Mouse (Mus musculus) lung, adult 2 months (tissue): ENCODE results near the gene Rbm45. TPM values are rescaled to one million over a fixed set of nuclear protein-coding genes. Genes with fewer than 3 reads are reported as not detected.
A peak's percentile ranks its signal among the peaks of the same experiment; 100 is the strongest.

Source experiments
- DNase-seq: peaks from one replicate; pipeline ENCODE4 v3.0.0; 2022
- H3K4me1 ChIP-seq: fragments of 200-500 bp; 2 replicates; pipeline ENCODE4 v1.6.1; 2011; ENCODE audit warnings: low read length; ENCODE audit not compliant: control insufficient read depth, insufficient read depth
- H3K4me3 ChIP-seq: fragments of 200-500 bp; replicated peaks from 2 replicates; pipeline ENCODE3; 2011; ENCODE audit warnings: low read depth, mild to moderate bottlenecking, control low read depth, low read length; ENCODE audit errors: extremely low read depth
- CTCF ChIP-seq: fragments of 200-500 bp; IDR thresholded peaks from 2 replicates; pipeline ENCODE4 v1.5.1; 2011; ENCODE audit warnings: mild to moderate bottlenecking, low read length, control low read depth; ENCODE audit not compliant: insufficient read depth
- POLR2A ChIP-seq: fragments of 200-500 bp; IDR thresholded peaks from 2 replicates; pipeline ENCODE4 v1.6.1; 2011; ENCODE audit warnings: low read depth, mild to moderate bottlenecking, control low read depth, low read length, borderline replicate concordance; ENCODE audit errors: extremely low read depth
- WGBS: fragments of 180-500 bp; shearing (Covaris S2); methylation state at CpG from one replicate; pipeline ENCODE4 v1.1.7; 2018; 5-methylcytosine and 5-hydroxymethylcytosine counted together
- polyA plus RNA-seq: library from polyadenylated mRNA; depleted of rRNA; stranded (reverse); fragments of >200 nt; gene quantifications from 2 replicates; pipeline ENCODE4 v1.2.3, GENCODE M21; 2012

The Rbm45 gene
- polyA plus RNA-seq, 1 experiment, result 12.0 TPM

- peak; percentile 8 for DNase-seq
- TF ChIP-seq CTCF (no peak), POLR2A (no peak)
- H3K4me3 ChIP-seq, result no peak within 1 kb of the TSS
These were observed 31.3 kb upstream of the Rbm45 start, which contains the start of gene Pde11a for GRCm38 (mm10) chr2:76338215-76339156. TSS of gene Pde11a (minus strand) at chr2:76338774.

GRCm38 (mm10) chr2:76342146-76342545 is 27.6 kb upstream of the Rbm45 start:
- Histone ChIP-seq H3K4me1 (no peaks in the 10 kb centered on the region), H3K4me3 (no peak overlapping the region)
- 81% methylated on average over 9 of the region's 9 CpGs for WGBS
- TF ChIP-seq POLR2A, result no peak
- no peak for TF ChIP-seq CTCF
- DNase-seq, result no peak

More at GRCm38 (mm10) chr2:76338215-76339156, 31.3 kb upstream of the Rbm45 start, which contains the start of gene Pde11a:
- WGBS, result 16% methylated on average over 41 of the region's 41 CpGs
- no peaks in the 10 kb centered on the region for H3K4me1 ChIP-seq

- Histone ChIP-seq H3K4me3 (no peak overlapping the region), H3K4me1 (no peaks in the 10 kb centered on the region)
- DNase-seq, result no peak
- TF ChIP-seq POLR2A (no peak), CTCF (no peak)
- 75% methylated on average over 6 of the region's 6 CpGs for WGBS
These were observed 21.9 kb upstream of the Rbm45 start for GRCm38 (mm10) chr2:76347839-76348238.

- 84% methylated on average over 11 of the region's 11 CpGs for WGBS
- H3K4me3 ChIP-seq, result no peak within 1 kb of the TSS
- DNase-seq, result no peak
- no peak for TF ChIP-seq POLR2A
- H3K4me1 ChIP-seq, result no peaks in the 10 kb centered on the region
These were observed 9.6 kb upstream of the Rbm45 start, which contains the start of gene Cyct for GRCm38 (mm10) chr2:76360226-76360625. TSS of gene Cyct (minus strand) at chr2:76360450.

GRCm38 (mm10) chr2:76362111-76362510 is 7.7 kb upstream of the Rbm45 start:
- WGBS, result 55% methylated on average over 2 of the region's 2 CpGs
- TF ChIP-seq CTCF, result 0 out of 2 replicates have a peak, but pooled peaks have one; percentile 21
- no peak for TF ChIP-seq POLR2A
- Histone ChIP-seq H3K4me1 (no peaks in the 10 kb centered on the region), H3K4me3 (no peak overlapping the region)
- no peak for DNase-seq

- Histone ChIP-seq H3K4me3 (no peak overlapping the region), H3K4me1 (peaks cover under 1% of the 10 kb centered on the region; the same call in 1 of the 2 replicates)
- no peak for TF ChIP-seq CTCF
- TF ChIP-seq POLR2A, result no peak
- WGBS, result 73% methylated on average over 4 of the region's 4 CpGs
- no peak for DNase-seq
These were observed 4.0 kb upstream of the Rbm45 start for GRCm38 (mm10) chr2:76365811-76366210.

- WGBS, result 10% methylated on average over 9 of the region's 9 CpGs
- Histone ChIP-seq H3K4me3 (no peak overlapping the region), H3K4me1 (peaks cover 3% of the 10 kb centered on the region; the same call in 1 of the 2 replicates)
- DNase-seq, result peak; percentile 80
- peak; percentile 56 for TF ChIP-seq CTCF
- no peak for TF ChIP-seq POLR2A
These were observed 2.4 kb upstream of the Rbm45 start for GRCm38 (mm10) chr2:76367188-76367922.

- H3K4me3 ChIP-seq, result no peak overlapping the region
- no peak for DNase-seq
- WGBS, result 68% methylated on average over 13 of the region's 13 CpGs
- TF ChIP-seq CTCF (no peak), POLR2A (no peak)
- H3K4me1 ChIP-seq, result peaks cover 3% of the 10 kb centered on the region; the same call in 1 of the 2 replicates
These were observed 723 bp upstream of the Rbm45 start for GRCm38 (mm10) chr2:76368861-76369660.

- TF ChIP-seq CTCF (no peak), POLR2A (no peak)
- H3K4me3 ChIP-seq, result peak overlapping the region; percentile 95
- DNase-seq, result no peak
- H3K4me1 ChIP-seq, result peaks cover 3% of the 10 kb centered on the region; the same call in 1 of the 2 replicates
- WGBS, result 1% methylated on average over 7 of the region's 7 CpGs
These were observed 805 bp downstream of the Rbm45 start for GRCm38 (mm10) chr2:76370656-76370922.

- DNase-seq, result no peak
- Histone ChIP-seq H3K4me3 (no peak overlapping the region), H3K4me1 (peaks cover 3% of the 10 kb centered on the region; the same call in 1 of the 2 replicates)
- TF ChIP-seq CTCF (no peak), POLR2A (no peak)
- 69% methylated on average over 4 of the region's 4 CpGs for WGBS
These were observed 2.5 kb downstream of the Rbm45 start for GRCm38 (mm10) chr2:76372244-76372643.
